Mouse (Mus musculus) B cell, adult 62 days (primary cell): Measurements from ENCODE around the gene Tln2. TPM values are rescaled to one million over a fixed set of nuclear protein-coding genes. Genes with fewer than 3 reads are reported as not detected.

Source experiments
- total RNA-seq: library from RNA; stranded (reverse); gene quantifications from 4 replicates; pipeline ENCODE4 v1.2.4, GENCODE M21; 2023

The Tln2 gene
- total RNA-seq, result 0.21 to 0.58 TPM (median 0.31 TPM) in 4 replicates

DNA sequence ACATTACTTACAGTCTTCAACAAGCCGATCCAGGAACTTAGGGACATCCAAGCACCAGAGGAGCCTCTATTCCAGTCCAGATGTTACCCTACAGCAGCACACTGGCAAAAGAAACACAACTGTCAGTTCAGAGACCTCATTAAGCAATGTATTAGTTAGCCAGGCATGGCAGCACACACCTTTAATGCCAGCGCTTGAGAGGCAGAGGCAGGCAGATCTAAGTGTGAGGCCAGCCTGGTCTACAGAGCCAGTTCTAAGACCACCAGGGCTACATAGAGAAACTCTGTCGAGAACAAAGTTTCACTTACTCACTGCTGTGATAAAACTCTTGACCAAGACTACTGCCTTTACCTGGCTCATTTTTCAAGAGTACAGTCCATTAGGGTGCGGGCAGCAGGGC lies at the start of gene Tln2:
Gene Tln2 (minus strand): TSS at position 101 of the 400 bp plus-strand sequence.

Other genes with a start within 250 kb of the Tln2 start
- gene C2cd4b, start 199.7 kb upstream of the Tln2 start, total RNA-seq, result not detected in 4 replicates